Mouse (Mus musculus) cerebellum, adult (tissue): ENCODE results near the gene Tpmt.
A peak's percentile ranks its signal among the peaks of the same experiment; 100 is the strongest.

Experiments
- ATAC-seq: cut with Nextera tagmentation; 2 replicates; pipeline ENCODE4 v1.9.2; 2017; ENCODE audit warnings: mild to moderate bottlenecking, moderate library complexity, mixed read lengths; ENCODE audit not compliant: insufficient number of reproducible peaks, low FRiP score, low TSS enrichment

The Tpmt gene

GRCm38 (mm10) chr13:47044617-47044947 is at the start of gene Tpmt:
TSS of gene Tpmt (minus strand) at chr13:47044737.
- ATAC-seq, result no peak

DNA sequence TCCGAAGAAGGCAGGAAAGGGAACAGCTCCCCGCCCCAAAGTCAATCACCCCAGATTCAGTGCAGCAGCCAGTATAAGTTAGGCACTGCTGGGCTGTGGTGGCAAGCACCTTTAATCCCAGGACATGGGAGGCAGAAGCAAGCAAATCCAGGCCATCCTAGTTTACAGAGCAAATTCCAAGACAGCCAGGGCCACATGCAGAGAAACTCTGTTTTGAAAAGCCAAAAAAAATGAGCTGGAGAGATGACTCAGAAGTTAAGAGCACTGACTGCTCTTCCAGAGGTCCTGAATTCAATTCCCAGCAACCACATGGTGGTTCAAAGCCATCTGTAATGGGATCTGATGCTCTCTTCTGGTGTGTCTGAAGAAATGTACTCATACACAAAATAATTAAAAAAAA is 49.3 kb upstream of the Tpmt start:
- ATAC-seq, result no peak

- ATAC-seq, result no peak
Measured at GRCm38 (mm10) chr13:47089271-47089670, 44.7 kb upstream of the Tpmt start.

GRCm38 (mm10) chr13:47088433-47088832 is 43.9 kb upstream of the Tpmt start:
- ATAC-seq, result no peak

GRCm38 (mm10) chr13:47080905-47081505 is 36.5 kb upstream of the Tpmt start:
- no peak for ATAC-seq

GRCm38 (mm10) chr13:47078799-47079198 is 34.3 kb upstream of the Tpmt start:
- ATAC-seq, result no peak

DNA sequence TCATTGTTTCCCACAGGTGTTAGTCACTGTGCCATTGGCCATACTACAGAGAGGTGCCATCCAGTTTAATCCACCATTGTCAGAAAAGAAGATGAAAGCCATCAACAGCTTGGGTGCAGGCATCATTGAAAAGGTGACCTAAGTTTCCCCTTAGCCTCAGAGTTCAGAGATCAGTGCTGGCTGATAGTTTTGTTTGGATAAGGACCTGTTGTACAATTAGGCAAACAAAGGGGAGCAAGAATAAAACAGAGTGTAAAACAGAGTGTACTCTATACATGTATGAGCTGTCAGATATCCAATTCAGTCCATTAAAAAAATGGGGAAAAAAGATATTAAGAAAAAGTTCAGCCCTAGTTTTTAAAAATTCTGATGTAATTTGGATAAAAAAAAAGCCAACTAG is 32.8 kb upstream of the Tpmt start:
- ATAC-seq, result no peak

- no peak for ATAC-seq
Measured at GRCm38 (mm10) chr13:47076156-47076555, 31.6 kb upstream of the Tpmt start.

DNA sequence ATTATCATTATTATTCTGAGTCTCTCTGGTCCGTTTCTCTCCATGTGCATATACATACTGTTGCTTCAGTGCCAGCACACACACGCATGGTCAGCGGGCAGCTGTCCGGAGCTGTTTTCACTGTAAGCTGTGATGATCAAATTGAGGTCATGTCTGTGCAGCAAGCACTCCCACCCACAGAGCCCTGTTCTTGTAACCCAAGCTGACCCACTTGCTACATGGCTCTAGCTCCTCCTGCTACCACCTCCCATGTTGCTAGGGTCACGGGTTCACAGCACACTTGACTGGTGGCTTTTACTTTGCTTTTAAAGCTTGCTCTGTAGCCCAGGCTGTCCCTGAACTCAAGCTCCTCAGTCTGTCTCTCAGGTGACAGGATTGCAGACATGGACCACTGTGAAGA is 27.9 kb upstream of the Tpmt start:
- ATAC-seq, result no peak

GRCm38 (mm10) chr13:47071871-47072270 is 27.3 kb upstream of the Tpmt start:
- ATAC-seq, result no peak

GRCm38 (mm10) chr13:47070329-47071080 is 26.0 kb upstream of the Tpmt start:
- no peak for ATAC-seq

GRCm38 (mm10) chr13:47067001-47067400 is 22.5 kb upstream of the Tpmt start:
- no peak for ATAC-seq

GRCm38 (mm10) chr13:47066516-47066915 is 22.0 kb upstream of the Tpmt start:
- ATAC-seq, result no peak

GRCm38 (mm10) chr13:47063985-47064760 is 19.6 kb upstream of the Tpmt start:
- ATAC-seq, result no peak

GRCm38 (mm10) chr13:47062756-47063155 is 18.2 kb upstream of the Tpmt start:
- no peak for ATAC-seq

DNA sequence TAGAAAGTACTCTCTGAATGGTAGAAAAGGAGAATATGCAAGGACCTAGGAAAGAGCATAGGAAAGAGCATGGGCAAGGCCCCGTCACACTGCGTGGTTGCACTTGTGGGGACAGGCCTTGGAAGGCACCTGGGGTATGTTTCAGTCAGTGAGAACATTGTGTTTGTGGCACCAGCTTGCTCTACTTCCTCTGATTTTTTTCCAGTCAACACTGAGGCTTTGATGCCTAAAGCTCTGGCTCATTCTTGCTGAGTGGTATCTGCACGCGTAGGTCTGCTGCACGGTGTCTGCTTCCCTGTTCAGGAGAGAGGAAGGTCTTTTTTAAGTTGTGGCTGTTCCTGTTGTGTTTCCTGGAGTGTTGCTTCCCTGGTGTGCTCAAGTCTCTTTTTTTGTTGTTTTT is 12.2 kb upstream of the Tpmt start:
- no peak for ATAC-seq

- ATAC-seq, result no peak
Measured at GRCm38 (mm10) chr13:47056126-47056525, 11.6 kb upstream of the Tpmt start.

DNA sequence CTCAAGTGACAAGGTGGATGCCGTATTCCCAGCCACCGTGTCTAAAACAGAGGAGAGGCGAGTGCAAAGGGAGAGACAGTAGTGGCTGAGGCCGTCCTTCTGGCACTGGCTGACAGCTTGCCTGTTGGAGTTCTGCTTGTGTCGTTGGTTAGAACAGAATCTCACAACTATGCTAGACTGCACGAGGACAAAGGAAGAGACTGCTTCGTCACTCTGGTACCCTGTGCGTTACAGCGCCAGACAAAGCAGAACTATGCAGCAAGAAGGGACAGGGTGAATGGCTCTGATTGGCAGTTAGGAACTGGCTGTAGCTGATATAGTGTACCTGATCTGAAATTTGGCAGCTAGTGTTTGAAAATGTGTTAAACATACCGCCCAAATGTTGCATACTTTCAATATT is 9.4 kb upstream of the Tpmt start:
- ATAC-seq, result no peak

GRCm38 (mm10) chr13:47050009-47050408 is 5.5 kb upstream of the Tpmt start:
- no peak for ATAC-seq

DNA sequence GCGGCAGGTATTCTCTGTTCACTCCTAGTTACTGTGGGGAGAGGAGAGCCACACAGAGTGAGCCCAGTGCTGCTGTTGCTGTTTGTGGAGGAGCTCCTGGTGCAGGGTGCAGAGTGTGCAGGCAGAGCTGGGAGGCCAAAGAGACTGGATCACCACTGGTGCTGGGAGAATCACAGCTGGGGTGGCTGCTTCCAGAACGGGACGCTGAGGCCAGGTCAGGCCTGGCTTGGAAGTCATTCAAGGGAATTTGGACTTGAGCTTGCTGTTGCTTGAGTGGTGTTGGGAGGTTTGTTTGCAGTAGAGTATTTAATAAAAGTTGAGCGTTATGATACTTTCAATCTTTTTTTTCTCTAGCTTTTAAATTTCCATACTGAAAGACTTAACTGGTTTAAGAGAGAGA is 3.5 kb upstream of the Tpmt start:
- ATAC-seq, result no peak

DNA sequence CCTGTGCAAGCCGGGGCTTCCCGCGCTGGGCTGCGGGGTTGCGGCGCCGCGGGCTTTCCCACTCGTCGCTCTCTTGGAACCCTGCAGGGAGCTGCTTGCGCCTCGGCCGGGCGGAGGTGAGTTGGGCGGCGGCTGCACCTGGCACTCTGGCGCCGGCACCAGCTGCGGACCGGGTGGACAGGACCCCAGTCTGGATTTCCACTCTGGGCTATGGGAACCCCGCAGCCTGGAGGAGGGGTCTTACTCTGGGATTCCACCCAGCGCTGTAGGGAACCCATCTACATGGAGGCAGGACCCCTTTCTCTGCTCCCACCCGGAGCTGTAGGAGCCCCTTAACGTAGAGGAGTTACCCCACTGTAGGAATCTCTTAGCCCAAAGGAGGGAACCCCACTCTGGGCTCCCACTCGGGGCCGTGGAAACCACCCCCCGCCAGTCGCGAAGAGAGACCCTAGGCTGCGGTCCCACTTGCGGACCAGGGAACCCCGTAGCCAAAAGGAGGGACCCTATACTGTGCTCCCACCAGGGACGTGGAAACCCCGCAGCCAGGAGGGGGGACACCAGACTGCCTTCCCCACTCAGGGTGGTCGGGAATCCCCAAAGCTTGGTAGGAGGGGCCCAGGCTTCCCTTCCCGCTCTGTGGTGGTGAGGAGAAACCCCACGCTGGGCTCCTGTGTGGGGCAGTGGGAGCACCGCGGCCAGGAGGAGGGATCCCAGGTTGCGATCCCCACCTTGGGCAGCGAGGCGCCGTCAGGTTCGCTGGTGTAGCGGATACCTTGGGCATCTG is 512 bp downstream of the Tpmt start:
- ATAC-seq, result peak; percentile 18; the same call in 1 of the 2 replicates
